Mouse (Mus musculus): ENCODE data around the gene Gins2. TPM values are rescaled to one million over a fixed set of nuclear protein-coding genes. Genes with fewer than 3 reads are reported as not detected.
A peak's percentile ranks its signal among the peaks of the same experiment; 100 is the strongest.

Gene Gins2
- polyA plus RNA-seq, 1 experiment from 2014 or later: 17.5 TPM

DNA sequence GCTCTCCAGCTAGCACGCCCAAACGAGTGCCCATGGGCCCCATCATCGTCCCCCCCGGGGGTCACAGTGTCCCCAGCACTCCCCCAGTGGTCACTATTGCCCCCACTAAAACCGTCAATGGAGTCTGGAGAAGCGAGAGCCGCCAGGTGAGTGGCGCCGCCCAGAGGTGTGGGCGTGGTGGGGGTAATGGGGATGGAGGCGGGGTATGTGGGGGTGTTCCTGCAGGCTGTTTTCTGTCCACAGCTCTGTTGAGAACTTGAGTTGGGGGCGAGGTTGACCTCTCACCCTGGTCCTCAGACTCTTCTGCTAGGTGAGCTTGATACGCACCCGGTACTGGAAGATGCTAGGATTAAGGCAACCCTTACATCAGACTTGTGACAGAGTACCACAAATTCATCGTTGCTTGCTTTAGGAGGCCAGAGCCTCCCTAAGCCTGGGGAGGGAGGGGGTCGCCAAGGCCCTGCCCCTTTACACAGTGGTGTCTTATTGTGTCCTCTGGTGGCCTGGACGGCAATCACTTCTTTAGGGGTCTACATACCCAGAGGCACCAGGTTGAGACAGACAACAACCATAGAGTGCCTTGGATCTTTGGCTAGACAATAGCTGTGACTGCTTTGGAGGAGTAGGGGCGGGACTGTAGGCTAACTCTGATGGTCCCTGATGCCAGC, 26.3 kb downstream of the Gins2 start:
- Histone ChIP-seq H3K4me3 (replicated peaks; ENCODE audit: low read length) (no peak overlapping the region), H3K36me3 (replicated peaks; ENCODE audit: control insufficient read depth, insufficient read depth) (peaks cover 18% of the 10 kb centered on the region), H3K4me2 (replicated peaks) (no peak overlapping the region), H3K4me1 (replicated peaks; ENCODE audit: control insufficient read depth, insufficient read depth, low read length) (peaks cover 83% of the 10 kb centered on the region), H3K27me3 (ENCODE audit: control insufficient read depth, insufficient read depth, low read length) (no peaks in the 10 kb centered on the region), H3K9ac (no peak overlapping the region), H3K9me3 (ENCODE audit: control insufficient read depth, low read length) (no peaks in the 10 kb centered on the region), H3K27ac (peak overlapping the region; percentile 64)
- DNase-seq (ENCODE audit: low spot score): no peak
- ATAC-seq (ENCODE audit: low FRiP score): no peak
- 81% methylated on average over 18 of the region's 18 CpGs for WGBS

DNA sequence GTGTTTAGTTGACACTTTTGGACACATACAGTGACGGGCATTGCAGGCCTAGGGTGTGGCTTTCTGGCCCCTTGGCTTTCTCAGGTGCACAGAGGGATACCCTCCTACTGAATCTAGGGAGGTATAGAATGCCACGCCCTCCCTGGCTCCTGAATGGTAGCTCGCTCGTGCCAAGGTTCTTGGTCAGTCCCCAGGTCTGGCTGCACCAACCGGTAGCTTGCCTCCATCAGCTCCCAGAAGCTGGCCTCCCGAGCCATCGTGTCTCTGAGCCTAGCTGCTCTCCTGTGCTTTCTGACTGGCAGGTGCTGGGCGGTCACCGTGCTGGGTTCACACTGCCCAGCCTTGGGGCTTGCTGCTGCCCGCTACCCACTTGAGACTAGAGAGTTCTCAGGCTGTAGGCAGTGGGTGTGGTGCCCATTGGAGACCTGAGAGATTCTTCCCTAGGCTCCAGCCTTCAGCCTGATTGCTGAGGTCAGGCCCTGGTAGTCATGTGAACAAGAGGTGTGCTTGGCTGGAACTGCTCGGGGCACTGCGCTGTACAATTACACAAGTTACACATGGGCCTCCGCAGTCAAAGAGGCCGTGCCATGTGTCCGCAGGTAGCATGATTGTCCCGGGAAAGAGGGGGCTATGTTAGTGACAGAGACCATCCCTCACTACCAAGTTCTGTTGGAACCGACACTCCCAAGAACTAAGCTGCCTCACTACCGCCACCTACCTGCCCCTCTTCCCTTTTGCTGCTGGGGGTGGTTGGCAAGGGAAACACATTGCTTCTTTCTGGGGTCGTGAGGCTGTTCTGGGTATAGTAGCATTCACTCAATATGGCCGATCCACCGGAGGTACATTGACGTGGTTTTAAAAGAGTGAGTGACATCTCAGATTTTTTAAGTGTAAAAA, 27.3 kb downstream of the Gins2 start:
- H3K36me3 ChIP-seq (replicated peaks; ENCODE audit: control insufficient read depth, insufficient read depth): peaks cover 8% of the 10 kb centered on the region
- no peaks in the 10 kb centered on the region for H3K27me3 ChIP-seq (ENCODE audit: control insufficient read depth, insufficient read depth, low read length)
- H3K4me2 ChIP-seq (replicated peaks): no peak overlapping the region
- 81% methylated on average over 22 of the region's 22 CpGs for WGBS
- DNase-seq (ENCODE audit: low spot score) (no peak), ATAC-seq (ENCODE audit: low FRiP score) (no peak)
- H3K27ac ChIP-seq: peak overlapping the region; percentile 12; the same call in 1 of the 2 replicates
- no peak overlapping the region for H3K4me3 ChIP-seq (replicated peaks; ENCODE audit: low read length)
- no peak overlapping the region for H3K9ac ChIP-seq
- peaks cover 94% of the 10 kb centered on the region for H3K4me1 ChIP-seq (replicated peaks; ENCODE audit: control insufficient read depth, insufficient read depth, low read length)
- no peaks in the 10 kb centered on the region for H3K9me3 ChIP-seq (ENCODE audit: control insufficient read depth, low read length)

DNA sequence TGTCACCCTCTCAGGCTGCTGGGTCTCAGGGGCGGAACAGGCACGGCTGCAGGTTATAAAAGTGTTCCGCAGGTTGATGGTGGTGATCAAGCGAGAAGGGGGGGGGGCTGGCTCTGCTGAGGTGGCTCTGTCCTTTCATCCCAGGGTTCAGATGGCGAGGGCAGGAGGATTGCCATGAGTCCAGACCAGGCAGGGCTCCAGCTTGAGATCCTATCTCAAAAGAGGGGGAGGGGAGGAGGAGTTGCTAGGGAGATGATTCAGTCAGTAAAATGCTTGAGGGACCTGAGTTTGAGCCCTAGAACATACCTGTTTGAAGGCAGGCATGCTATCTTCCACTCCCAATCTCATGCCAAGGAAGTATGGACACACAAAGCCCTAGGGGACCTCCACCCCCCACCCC, 28.6 kb downstream of the Gins2 start:
- Histone ChIP-seq H3K9me3 (ENCODE audit: control insufficient read depth, low read length) (no peaks in the 10 kb centered on the region), H3K4me2 (replicated peaks) (no peak overlapping the region), H3K27ac (0 out of 2 replicates have a peak overlapping the region, but pooled peaks have one; percentile 64)

DNA sequence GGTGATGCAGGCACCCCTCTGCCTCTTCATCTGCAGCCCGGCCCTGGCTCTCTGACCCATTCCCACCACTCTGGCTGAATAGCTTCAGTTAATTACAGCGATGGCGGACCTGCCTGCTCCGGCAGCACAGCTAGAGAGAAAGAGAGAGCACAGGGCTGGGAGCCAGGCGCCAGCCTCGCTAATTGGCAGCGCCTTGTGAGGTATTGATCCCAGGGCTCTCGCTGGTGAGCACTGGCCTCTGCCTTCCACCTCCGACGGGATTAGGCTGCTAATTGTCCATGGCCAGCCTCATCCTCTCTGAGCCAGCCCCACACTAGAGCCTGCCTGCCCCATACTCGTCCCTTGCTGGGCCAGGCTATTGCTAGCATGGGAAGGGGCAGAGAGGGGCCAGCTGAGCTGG, 29.4 kb downstream of the Gins2 start:
- ATAC-seq (ENCODE audit: low FRiP score) (peak; percentile 2; the same call in 1 of the 2 replicates), DNase-seq (ENCODE audit: low spot score) (no peak)
- H3K9ac ChIP-seq: peak overlapping the region; percentile 42; the same call in 1 of the 2 replicates
- no peaks in the 10 kb centered on the region for H3K27me3 ChIP-seq (ENCODE audit: control insufficient read depth, insufficient read depth, low read length)
- H3K4me3 ChIP-seq (replicated peaks; ENCODE audit: low read length): no peak overlapping the region
- no peaks in the 10 kb centered on the region for H3K9me3 ChIP-seq (ENCODE audit: control insufficient read depth, low read length)
- 8% methylated on average over 11 of the region's 11 CpGs for WGBS
- peak overlapping the region; percentile 64 for H3K27ac ChIP-seq
- peaks cover 94% of the 10 kb centered on the region for H3K4me1 ChIP-seq (replicated peaks; ENCODE audit: control insufficient read depth, insufficient read depth, low read length)
- no peak overlapping the region; the same call in 1 of the 2 replicates for H3K4me2 ChIP-seq (replicated peaks)
- no peaks in the 10 kb centered on the region; the same call in 1 of the 2 replicates for H3K36me3 ChIP-seq (replicated peaks; ENCODE audit: control insufficient read depth, insufficient read depth)

More for the DNA sequence above, 28.6 kb downstream of the Gins2 start:
- H3K4me3 ChIP-seq (replicated peaks; ENCODE audit: low read length): no peak overlapping the region
- H3K9ac ChIP-seq: peak overlapping the region; percentile 42; the same call in 1 of the 2 replicates
- WGBS: 81% methylated on average over 5 of the region's 5 CpGs
- DNase-seq (ENCODE audit: low spot score): no peak
- ATAC-seq (ENCODE audit: low FRiP score): no peak
- H3K27me3 ChIP-seq (ENCODE audit: control insufficient read depth, insufficient read depth, low read length): no peaks in the 10 kb centered on the region
- H3K36me3 ChIP-seq (replicated peaks; ENCODE audit: control insufficient read depth, insufficient read depth): no peaks in the 10 kb centered on the region; the same call in 1 of the 2 replicates
- peaks cover 98% of the 10 kb centered on the region for H3K4me1 ChIP-seq (replicated peaks; ENCODE audit: control insufficient read depth, insufficient read depth, low read length)

DNA sequence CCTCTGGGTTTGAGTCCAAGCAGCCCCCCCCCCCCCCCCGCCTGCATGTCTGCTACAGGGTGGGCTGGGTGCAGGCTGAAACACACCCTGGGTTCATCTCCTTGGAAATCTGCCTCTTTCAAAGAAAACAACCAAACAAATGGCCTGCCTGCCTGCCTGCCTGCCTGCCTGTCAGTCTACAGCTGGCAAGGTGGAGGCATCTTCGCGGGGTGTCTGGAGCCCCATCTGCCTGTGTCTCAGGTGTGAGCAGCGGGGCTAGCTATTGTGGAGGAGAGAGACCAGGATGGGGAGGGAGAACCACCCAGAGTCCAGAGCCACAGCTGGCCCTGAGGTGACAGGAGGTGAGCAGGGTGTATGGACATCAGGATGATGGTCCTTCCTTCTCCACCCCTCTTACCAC, 30.9 kb downstream of the Gins2 start:
- WGBS: 61% methylated on average over 4 of the region's 4 CpGs
- Histone ChIP-seq H3K36me3 (replicated peaks; ENCODE audit: control insufficient read depth, insufficient read depth) (no peaks in the 10 kb centered on the region; the same call in 1 of the 2 replicates), H3K4me2 (replicated peaks) (no peak overlapping the region), H3K27ac (no peak overlapping the region), H3K4me1 (replicated peaks; ENCODE audit: control insufficient read depth, insufficient read depth, low read length) (peaks cover 82% of the 10 kb centered on the region), H3K9ac (no peak overlapping the region), H3K4me3 (replicated peaks; ENCODE audit: low read length) (no peak overlapping the region), H3K27me3 (ENCODE audit: control insufficient read depth, insufficient read depth, low read length) (no peaks in the 10 kb centered on the region), H3K9me3 (ENCODE audit: control insufficient read depth, low read length) (no peaks in the 10 kb centered on the region)
- ATAC-seq (ENCODE audit: low FRiP score) (no peak), DNase-seq (ENCODE audit: low spot score) (no peak)

DNA sequence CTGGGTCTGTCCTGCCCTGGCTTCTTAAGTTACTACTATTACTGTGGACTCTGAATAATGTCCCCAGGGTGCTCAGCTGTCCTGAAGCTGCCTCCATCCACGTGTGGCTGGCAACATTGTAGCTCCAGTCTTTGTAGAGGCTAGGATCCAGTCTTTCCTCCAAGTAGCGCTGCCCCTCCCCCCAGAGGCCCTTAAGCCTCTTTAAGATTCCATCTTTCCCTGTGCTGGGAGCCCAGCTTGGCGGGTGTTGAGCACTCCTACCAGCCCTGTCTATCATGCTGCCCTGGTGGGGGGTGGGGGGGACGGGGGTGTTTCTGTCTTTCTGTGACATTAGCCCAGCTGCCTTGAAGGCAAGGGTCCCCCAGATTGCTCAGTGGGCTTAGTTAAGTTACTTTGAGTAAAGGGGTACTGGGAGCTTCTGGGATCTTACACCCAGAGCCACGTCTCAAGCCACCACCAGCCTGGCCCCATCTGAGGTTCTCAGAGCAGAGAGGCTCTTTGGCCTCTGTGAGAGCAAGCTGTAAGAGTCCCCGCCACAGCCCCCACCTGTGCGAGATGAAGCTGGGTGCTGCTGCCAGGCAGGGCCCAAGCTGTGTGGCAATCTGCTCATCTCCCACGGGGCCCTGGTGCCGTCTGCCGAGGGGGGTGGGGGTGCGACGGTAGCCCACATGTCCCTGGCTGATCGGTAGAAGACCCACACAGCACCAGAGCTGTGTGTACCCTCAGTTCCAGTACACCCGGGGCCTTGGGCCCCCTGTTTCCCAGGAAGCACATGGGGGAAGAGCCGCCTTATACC, 31.7 kb downstream of the Gins2 start:
- Histone ChIP-seq H3K27me3 (ENCODE audit: control insufficient read depth, insufficient read depth, low read length) (no peaks in the 10 kb centered on the region), H3K9ac (no peak overlapping the region; the same call in 1 of the 2 replicates), H3K4me3 (replicated peaks; ENCODE audit: low read length) (no peak overlapping the region), H3K4me1 (replicated peaks; ENCODE audit: control insufficient read depth, insufficient read depth, low read length) (peaks cover 78% of the 10 kb centered on the region), H3K9me3 (ENCODE audit: control insufficient read depth, low read length) (no peaks in the 10 kb centered on the region), H3K36me3 (replicated peaks; ENCODE audit: control insufficient read depth, insufficient read depth) (no peaks in the 10 kb centered on the region; the same call in 1 of the 2 replicates), H3K4me2 (replicated peaks) (no peak overlapping the region), H3K27ac (0 out of 2 replicates have a peak overlapping the region, but pooled peaks have one; percentile 32)
- WGBS: 46% methylated on average over 15 of the region's 15 CpGs
- ATAC-seq (ENCODE audit: low FRiP score) (no peak), DNase-seq (ENCODE audit: low spot score) (no peak)

DNA sequence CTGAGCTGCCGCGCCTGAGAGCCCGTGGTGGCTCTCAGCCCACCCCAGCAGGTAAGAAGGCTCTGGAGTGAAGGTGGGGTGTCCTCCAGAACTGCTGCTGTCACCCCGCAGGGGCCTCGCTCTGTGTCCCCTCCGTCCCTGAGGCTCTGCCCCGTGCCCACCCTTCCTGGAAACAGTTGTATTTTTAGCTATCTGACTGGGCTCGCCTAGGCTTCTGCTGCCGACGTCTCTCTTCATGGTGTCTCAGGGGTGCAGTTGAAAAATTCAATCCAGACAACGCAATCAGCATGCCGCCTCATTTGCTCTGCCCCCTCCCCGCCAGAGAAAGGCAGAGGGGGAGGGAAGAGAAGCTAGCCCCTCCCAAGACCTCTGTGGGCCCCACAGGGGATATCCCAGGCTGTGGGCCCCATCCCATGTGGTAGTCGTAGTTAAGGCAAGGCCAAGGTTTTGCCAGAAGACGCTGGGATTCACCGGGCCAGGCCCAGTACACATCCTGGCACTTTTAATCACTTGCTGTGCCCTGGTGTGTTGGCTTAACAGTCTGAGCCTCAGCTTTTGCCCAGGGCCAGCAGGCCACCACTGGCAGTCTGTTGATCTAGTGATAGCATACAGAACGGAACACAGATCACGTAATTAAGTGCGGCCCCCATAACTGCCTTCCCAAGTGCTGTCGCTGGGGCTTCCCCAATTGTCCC, 32.8 kb downstream of the Gins2 start:
- Histone ChIP-seq H3K9ac (0 out of 2 replicates have a peak overlapping the region, but pooled peaks have one; percentile 24), H3K27ac (peak overlapping the region; percentile 69), H3K4me1 (replicated peaks; ENCODE audit: control insufficient read depth, insufficient read depth, low read length) (peaks cover 79% of the 10 kb centered on the region), H3K27me3 (ENCODE audit: control insufficient read depth, insufficient read depth, low read length) (no peaks in the 10 kb centered on the region), H3K4me2 (replicated peaks) (peak overlapping the region; percentile 17; the same call in 1 of the 2 replicates), H3K36me3 (replicated peaks; ENCODE audit: control insufficient read depth, insufficient read depth) (no peaks in the 10 kb centered on the region; the same call in 1 of the 2 replicates), H3K4me3 (replicated peaks; ENCODE audit: low read length) (no peak overlapping the region), H3K9me3 (ENCODE audit: control insufficient read depth, low read length) (no peaks in the 10 kb centered on the region)
- 41% methylated on average over 20 of the region's 20 CpGs for WGBS
- DNase-seq (ENCODE audit: low spot score) (no peak), ATAC-seq (ENCODE audit: low FRiP score) (no peak)

DNA sequence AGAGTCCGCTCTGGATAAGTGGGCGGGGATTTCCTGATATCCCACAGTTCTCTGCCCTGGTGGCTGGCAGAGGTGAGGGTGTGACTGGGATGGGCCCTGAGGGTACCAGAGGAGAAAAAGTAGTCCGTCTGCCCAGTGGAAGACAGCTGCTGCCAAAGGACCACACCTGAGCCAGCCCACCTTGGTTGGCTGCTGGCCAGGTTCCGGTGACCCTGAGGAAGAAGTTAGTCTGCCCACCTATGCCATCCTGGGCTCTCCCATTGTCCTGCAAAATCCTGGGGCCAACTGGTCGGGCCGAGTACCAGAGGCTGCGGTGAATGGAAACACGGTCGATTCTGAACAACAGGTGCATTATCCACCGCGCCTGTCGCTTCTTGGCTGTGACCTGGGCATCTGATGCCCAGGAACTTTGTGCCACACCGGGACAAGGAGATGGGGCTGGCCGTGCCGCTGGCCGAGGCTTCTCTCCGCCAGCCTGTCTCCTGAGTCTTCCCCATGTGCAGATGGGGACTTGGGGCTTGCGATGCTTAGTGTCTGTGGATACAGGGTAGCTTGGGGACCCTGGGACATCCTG, 34.6 kb downstream of the Gins2 start:
- Histone ChIP-seq H3K4me1 (replicated peaks; ENCODE audit: control insufficient read depth, insufficient read depth, low read length) (peaks cover 79% of the 10 kb centered on the region), H3K9me3 (ENCODE audit: control insufficient read depth, low read length) (no peaks in the 10 kb centered on the region), H3K4me3 (replicated peaks; ENCODE audit: low read length) (no peak overlapping the region), H3K27ac (no peak overlapping the region), H3K27me3 (ENCODE audit: control insufficient read depth, insufficient read depth, low read length) (no peaks in the 10 kb centered on the region), H3K9ac (no peak overlapping the region), H3K4me2 (replicated peaks) (no peak overlapping the region), H3K36me3 (replicated peaks; ENCODE audit: control insufficient read depth, insufficient read depth) (no peaks in the 10 kb centered on the region; the same call in 1 of the 2 replicates)
- ATAC-seq (ENCODE audit: low FRiP score) (no peak), DNase-seq (ENCODE audit: low spot score) (no peak)
- WGBS: 85% methylated on average over 18 of the region's 18 CpGs
